In genomic region chr11:54263405-54264031, GRCm38 (mm10) we compare ENCODE assay signal across 17 mouse cellular contexts. TPM values are rescaled to one million over a fixed set of nuclear protein-coding genes. Genes with fewer than 3 reads are reported as not detected.
A peak's percentile ranks its signal among the peaks of the same experiment; 100 is the strongest.
DNase-seq lines count a peak whose midpoint lies in the region; ATAC-seq and TF ChIP-seq lines count a peak whose summit lies in the region.
"Had no signal": no experiment of that assay in that cellular context is flagged by ENCODE, and none has a peak within 500 bp of the region (broad histone marks: within the 10 kb centered on the region; RNA-seq: fewer than 3 reads in every experiment).

No protein-coding gene starts in this region.

- peak; percentile 42 for TF ChIP-seq CTCF in liver, postnatal 0 days (IDR thresholded peaks at IDR 0.05; ENCODE audit: low read depth)
- TF ChIP-seq CTCF in brain, embryonic 14.5 days (IDR thresholded peaks at IDR 0.05; ENCODE audit: borderline replicate concordance, extremely low read depth, insufficient read depth, insufficient read length) = peak; percentile 13; the same call in 1 of the 2 replicates

- ATAC-seq in liver, postnatal 0 days = no peak
- no peak for ATAC-seq in liver, embryonic 12.5 days
- no peak for ATAC-seq in megakaryocyte, adult 5-6 weeks (ENCODE audit: poor library complexity, severe bottlenecking)

- no peak overlapping the region for H3K9ac ChIP-seq in liver, postnatal 0 days (replicated peaks)
- H3K9ac ChIP-seq in liver, embryonic 12.5 days = no peak overlapping the region
- H3K9ac ChIP-seq: heart, embryonic 12.5 days; hindbrain, embryonic 14.5 days; liver, embryonic 15.5 days had no signal

- no peak for TF ChIP-seq POLR2A in brain, embryonic 14.5 days (IDR thresholded peaks at IDR 0.05; ENCODE audit: borderline replicate concordance, extremely low read depth, insufficient read depth, insufficient read length, poor library complexity, severe bottlenecking)

- DNase-seq in embryo, embryonic 10.5 days (ENCODE audit: low spot score) = peak; percentile 15
- no peak for DNase-seq in embryo, embryonic 9.5 days (ENCODE audit: extremely low spot score)
- peak; percentile 5 for DNase-seq in liver, postnatal 0 days
- DNase-seq in brain, embryonic 14.5 days (ENCODE audit: low read depth) = no peak
- peak; percentile 22 for DNase-seq in retina, postnatal 1 day
- DNase-seq in heart, embryonic 10.5 days (ENCODE audit: low spot score) = no peak
- DNase-seq: cerebellum, postnatal 10 days; kidney, postnatal 14 days; thymus, postnatal 14 days had no signal

- H3K27me3 ChIP-seq in liver, postnatal 0 days (ENCODE audit: insufficient read depth, low read length) = no peaks in the 10 kb centered on the region
- peaks cover 6% of the 10 kb centered on the region; the same call in 1 of the 2 replicates for H3K27me3 ChIP-seq in liver, embryonic 12.5 days (replicated peaks)
- no peaks in the 10 kb centered on the region for H3K27me3 ChIP-seq in heart, embryonic 10.5 days (ENCODE audit: insufficient read depth, poor library complexity, severe bottlenecking)
- H3K27me3 ChIP-seq: heart, embryonic 12.5 days; liver, embryonic 15.5 days had no signal

- no peak overlapping the region for H3K4me3 ChIP-seq in liver, postnatal 0 days (ENCODE audit: low read depth, low read length)
- H3K4me3 ChIP-seq in liver, embryonic 12.5 days = no peak overlapping the region
- no peak overlapping the region for H3K4me3 ChIP-seq in heart, embryonic 10.5 days
- H3K4me3 ChIP-seq: erythroblast, embryonic 14.5 days; heart, embryonic 12.5 days; liver, embryonic 15.5 days had no signal

- H3K36me3 ChIP-seq in liver, postnatal 0 days (replicated peaks; ENCODE audit: insufficient read depth, low read length) = no peaks in the 10 kb centered on the region
- H3K36me3 ChIP-seq in liver, embryonic 12.5 days = no peaks in the 10 kb centered on the region
- no peaks in the 10 kb centered on the region for H3K36me3 ChIP-seq in heart, embryonic 10.5 days
- H3K36me3 ChIP-seq: heart, embryonic 12.5 days; liver, embryonic 15.5 days had no signal

- no peak overlapping the region for H3K4me2 ChIP-seq in liver, postnatal 0 days (ENCODE audit: low read depth, low read length)
- H3K4me2 ChIP-seq in liver, embryonic 12.5 days = no peak overlapping the region
- H3K4me2 ChIP-seq: heart, embryonic 12.5 days; hindbrain, embryonic 14.5 days; liver, embryonic 15.5 days; midbrain, embryonic 11.5 days had no signal

- no peak for TF ChIP-seq EP300 in liver, postnatal 0 days (IDR thresholded peaks at IDR 0.05; ENCODE audit: low read depth)

- WGBS in liver, postnatal 0 days (ENCODE audit: insufficient replicate concordance) = 11% methylated on average over 1 of the region's 1 CpGs
- 4% methylated on average over 1 of the region's 1 CpGs for WGBS in liver, embryonic 12.5 days (ENCODE audit: insufficient replicate concordance)
- WGBS in heart, embryonic 10.5 days = 16% methylated on average over 1 of the region's 1 CpGs

- no peaks in the 10 kb centered on the region for H3K9me3 ChIP-seq in liver, postnatal 0 days (ENCODE audit: low read length)
- no peaks in the 10 kb centered on the region for H3K9me3 ChIP-seq in liver, embryonic 12.5 days (replicated peaks)
- no peaks in the 10 kb centered on the region for H3K9me3 ChIP-seq in heart, embryonic 10.5 days
- H3K9me3 ChIP-seq: heart, embryonic 12.5 days; liver, embryonic 15.5 days had no signal

- H3K4me1 ChIP-seq in liver, postnatal 0 days (ENCODE audit: insufficient read depth) = no peaks in the 10 kb centered on the region
- H3K4me1 ChIP-seq in liver, embryonic 12.5 days = no peaks in the 10 kb centered on the region
- no peaks in the 10 kb centered on the region for H3K4me1 ChIP-seq in heart, embryonic 10.5 days
- H3K4me1 ChIP-seq: heart, embryonic 12.5 days; liver, embryonic 15.5 days had no signal

- no peak overlapping the region for H3K27ac ChIP-seq in liver, postnatal 0 days (ENCODE audit: low read depth)
- H3K27ac ChIP-seq in liver, embryonic 12.5 days = no peak overlapping the region
- no peak overlapping the region for H3K27ac ChIP-seq in heart, embryonic 10.5 days
- H3K27ac ChIP-seq: hindbrain, embryonic 14.5 days; liver, embryonic 15.5 days had no signal

RNA-seq across cellular contexts. Expression of gene Il3, which starts 3.6 kb away (rescaled TPM):
- not detected in 2 replicates for polyA plus RNA-seq in liver, postnatal 0 days (2015; fragmentation: Nextera tagmentation; extraction: Ambion mirVana)
- polyA plus RNA-seq in liver, embryonic 12.5 days (2016; fragmentation: Nextera tagmentation; extraction: Ambion mirVana) = not detected in 2 replicates
- not detected in 2 replicates for polyA plus RNA-seq in brain, embryonic 14.5 days (2012; rRNA removed)
- not detected in 2 replicates for total RNA-seq in megakaryocyte, adult 5-6 weeks (2015)
- not detected in 2 replicates for total RNA-seq in megakaryocyte, adult 5-6 weeks (2017)
- polyA plus RNA-seq in heart, embryonic 10.5 days (2016; fragmentation: Nextera tagmentation; extraction: Ambion mirVana) = not detected in 2 replicates
- polyA plus RNA-seq: erythroblast, embryonic 14.5 days; heart, embryonic 12.5 days; hindbrain, embryonic 14.5 days; liver, embryonic 15.5 days; midbrain, embryonic 11.5 days; spleen, adult 2 months had no signal

RNA-seq across cellular contexts. Expression of gene Csf2, which starts 14.1 kb away (rescaled TPM):
- polyA plus RNA-seq in liver, postnatal 0 days (2015; fragmentation: Nextera tagmentation; extraction: Ambion mirVana) = not detected in 2 replicates
- not detected in 2 replicates for polyA plus RNA-seq in liver, embryonic 12.5 days (2016; fragmentation: Nextera tagmentation; extraction: Ambion mirVana)
- not detected in 2 replicates for polyA plus RNA-seq in brain, embryonic 14.5 days (2012; rRNA removed)
- not detected in 2 replicates for total RNA-seq in megakaryocyte, adult 5-6 weeks (2015)
- not detected in 2 replicates for total RNA-seq in megakaryocyte, adult 5-6 weeks (2017)
- not detected in 2 replicates for polyA plus RNA-seq in heart, embryonic 10.5 days (2016; fragmentation: Nextera tagmentation; extraction: Ambion mirVana)
- polyA plus RNA-seq: erythroblast, embryonic 14.5 days; heart, embryonic 12.5 days; hindbrain, embryonic 14.5 days; liver, embryonic 15.5 days; midbrain, embryonic 11.5 days; spleen, adult 2 months had no signal

RNA-seq across cellular contexts. Expression of gene Acsl6, which starts 40.1 kb away (rescaled TPM):
- 0.49 and 0.67 TPM in 2 replicates for polyA plus RNA-seq in liver, postnatal 0 days (2015; fragmentation: Nextera tagmentation; extraction: Ambion mirVana)
- polyA plus RNA-seq in liver, embryonic 12.5 days (2016; fragmentation: Nextera tagmentation; extraction: Ambion mirVana) = 1.3 and 1.7 TPM in 2 replicates
- polyA plus RNA-seq in brain, embryonic 14.5 days (2012; rRNA removed) = 46.4 and 50.9 TPM in 2 replicates
- total RNA-seq in megakaryocyte, adult 5-6 weeks (2015) = 0.31 and 1.3 TPM in 2 replicates
- 0.73 TPM in 1 of 2 replicates, not detected in the other for total RNA-seq in megakaryocyte, adult 5-6 weeks (2017)
- polyA plus RNA-seq in heart, embryonic 10.5 days (2016; fragmentation: Nextera tagmentation; extraction: Ambion mirVana) = 1.1 and 1.2 TPM in 2 replicates

Comparison
In these comparisons a context has a peak if more than half of its experiments do, and no peak if none do; other contexts are left out.
1. DNase-seq: peak in embryo, embryonic 10.5 days (single experiment), liver, postnatal 0 days (single experiment) and retina, postnatal 1 day (single experiment); none in embryo, embryonic 9.5 days (single experiment), brain, embryonic 14.5 days (single experiment) and heart, embryonic 10.5 days (single experiment).
2. RNA of gene Acsl6, which starts 40.1 kb away (polyA plus RNA-seq): 46.4 to 50.9 TPM in brain, embryonic 14.5 days; 1.3 to 1.7 TPM in liver, embryonic 12.5 days, 1.1 to 1.2 TPM in heart, embryonic 10.5 days and 0.49 to 0.67 TPM in liver, postnatal 0 days; every median in the first group is over 10 times any median in the second.